Mouse (Mus musculus) retina, adult 2 months (tissue): Measurements from ENCODE around the gene Trappc11.

Source experiments
- DNase-seq: peaks from one replicate; pipeline ENCODE4 v3.0.0-alpha.2; 2012; ENCODE audit warnings: low read depth, low spot score

Gene Trappc11

GRCm38 (mm10) chr8:47533344-47534125 lies at the start of gene Trappc11, which contains the start of gene Rwdd4a:
Trappc11 (minus strand) TSS chr8:47533470.
Rwdd4a (plus strand) TSS chr8:47533664.
- peak; percentile 94 for DNase-seq

GRCm38 (mm10) chr8:47581454-47581853 lies 48.2 kb upstream of the Trappc11 start:
- DNase-seq, result no peak

GRCm38 (mm10) chr8:47573482-47573881 lies 40.2 kb upstream of the Trappc11 start:
- no peak for DNase-seq

- DNase-seq, result no peak
These were observed 36.9 kb upstream of the Trappc11 start for GRCm38 (mm10) chr8:47570161-47570560.

GRCm38 (mm10) chr8:47568098-47568497 lies 34.8 kb upstream of the Trappc11 start:
- DNase-seq, result no peak

- no peak for DNase-seq
These were observed 33.3 kb upstream of the Trappc11 start for GRCm38 (mm10) chr8:47566551-47566950.

GRCm38 (mm10) chr8:47560801-47561200 lies 27.5 kb upstream of the Trappc11 start:
- DNase-seq, result no peak

- DNase-seq, result no peak
These were observed 25.0 kb upstream of the Trappc11 start for GRCm38 (mm10) chr8:47558274-47558673.

- no peak for DNase-seq
These were observed 23.2 kb upstream of the Trappc11 start for GRCm38 (mm10) chr8:47556446-47556845.

GRCm38 (mm10) chr8:47553613-47554012 lies 20.3 kb upstream of the Trappc11 start:
- DNase-seq, result no peak

- no peak for DNase-seq
These were observed 13.8 kb upstream of the Trappc11 start for GRCm38 (mm10) chr8:47547102-47547501.

- no peak for DNase-seq
These were observed 10.8 kb upstream of the Trappc11 start for GRCm38 (mm10) chr8:47544094-47544493.

GRCm38 (mm10) chr8:47542746-47543145 lies 9.5 kb upstream of the Trappc11 start:
- no peak for DNase-seq

GRCm38 (mm10) chr8:47538323-47538722 lies 5.1 kb upstream of the Trappc11 start:
- DNase-seq, result no peak

GRCm38 (mm10) chr8:47528094-47528493 lies 5.2 kb downstream of the Trappc11 start:
- no peak for DNase-seq

GRCm38 (mm10) chr8:47513601-47514000 lies 19.7 kb downstream of the Trappc11 start:
- no peak for DNase-seq

GRCm38 (mm10) chr8:47510930-47511329 lies 22.3 kb downstream of the Trappc11 start:
- DNase-seq, result no peak

GRCm38 (mm10) chr8:47505431-47505830 lies 27.8 kb downstream of the Trappc11 start:
- DNase-seq, result no peak

GRCm38 (mm10) chr8:47502546-47502945 lies 30.7 kb downstream of the Trappc11 start:
- DNase-seq, result no peak

- no peak for DNase-seq
These were observed 31.3 kb downstream of the Trappc11 start for GRCm38 (mm10) chr8:47501994-47502393.

- DNase-seq, result no peak
These were observed 37.8 kb downstream of the Trappc11 start for GRCm38 (mm10) chr8:47495428-47495827.

GRCm38 (mm10) chr8:47494602-47495153 lies 38.6 kb downstream of the Trappc11 start:
- DNase-seq, result no peak

GRCm38 (mm10) chr8:47493106-47493505 lies 40.2 kb downstream of the Trappc11 start:
- DNase-seq, result no peak
